Mouse (Mus musculus): ENCODE measurements around the gene Gp1bb.

Gene Gp1bb

DNA sequence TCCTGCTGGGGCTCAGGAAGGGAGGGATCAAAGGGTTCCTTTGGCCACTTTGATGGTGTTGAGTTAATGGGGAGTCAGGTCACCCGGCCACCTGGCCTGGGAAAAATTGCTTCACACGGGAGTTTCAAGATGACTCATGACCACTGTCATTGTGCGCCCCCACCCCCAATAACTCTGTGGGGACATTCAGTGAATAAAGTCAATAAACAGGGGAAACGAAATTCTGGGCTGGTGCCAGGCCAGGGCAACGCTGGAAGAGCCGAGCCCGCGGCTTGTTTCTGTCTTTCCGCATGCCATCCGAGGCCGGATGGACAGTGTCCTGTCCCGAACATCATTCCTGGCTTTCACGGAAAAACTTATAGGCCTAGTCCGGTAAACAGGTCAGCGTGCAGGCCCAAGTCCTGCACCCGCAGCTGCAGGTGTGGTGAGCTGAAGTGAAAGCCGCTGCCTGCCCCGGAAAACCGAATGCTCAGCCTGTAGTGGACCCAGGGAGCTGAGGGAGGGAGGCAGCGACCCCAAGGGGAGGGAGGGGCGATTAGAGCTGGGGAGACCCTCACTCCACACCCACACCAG is 41.1 kb downstream of the Gp1bb start:
- ATAC-seq (ENCODE audit: low TSS enrichment): no peak

DNA sequence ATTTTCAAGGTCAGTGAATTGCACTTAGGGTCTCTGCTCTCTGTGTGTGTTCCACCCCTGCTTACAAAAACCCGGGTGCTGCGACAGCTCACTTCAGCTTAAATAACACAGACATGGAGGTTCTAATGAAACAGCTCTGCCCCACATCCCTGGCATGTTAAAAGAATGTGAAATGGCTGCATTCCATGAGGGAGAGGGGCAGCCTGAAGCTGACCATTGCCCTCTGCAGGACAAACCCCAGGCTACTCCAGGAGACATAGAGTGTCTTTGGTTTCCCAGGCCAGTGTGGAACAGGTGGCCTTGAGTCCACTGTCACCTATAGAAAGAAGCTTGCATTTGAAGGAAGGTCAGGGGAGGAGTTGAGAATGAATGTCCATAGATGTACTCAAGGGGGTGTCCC is 41.8 kb downstream of the Gp1bb start:
- ATAC-seq (ENCODE audit: low TSS enrichment): no peak

DNA sequence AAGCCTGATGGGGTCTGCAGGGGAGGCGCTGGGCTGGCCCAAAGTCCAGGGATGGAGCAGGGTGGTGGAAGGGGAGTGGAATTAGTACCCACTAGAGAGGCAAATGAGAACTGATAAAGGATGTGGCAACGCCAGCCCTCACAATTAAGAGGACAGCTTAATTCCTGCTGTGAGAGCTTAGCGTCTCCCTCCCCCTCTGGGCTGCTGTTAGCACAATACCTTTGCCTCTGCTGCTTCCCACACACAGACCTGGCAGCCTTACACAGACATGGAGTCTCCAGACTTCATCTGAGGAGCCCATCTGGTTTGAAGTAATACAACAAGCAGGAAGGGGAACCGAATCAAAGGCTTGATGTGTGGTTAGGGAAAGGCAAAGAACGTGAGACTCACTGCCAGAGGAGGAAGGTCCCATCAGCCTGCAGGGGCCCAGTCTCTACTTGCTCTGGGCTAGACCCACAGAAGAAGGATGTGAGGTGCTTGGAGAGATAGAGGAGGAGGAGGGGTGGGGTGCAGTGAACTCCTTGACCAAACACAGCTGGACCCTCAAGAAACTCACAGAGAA is 44.5 kb downstream of the Gp1bb start:
- no peak for ATAC-seq (ENCODE audit: low TSS enrichment)

DNA sequence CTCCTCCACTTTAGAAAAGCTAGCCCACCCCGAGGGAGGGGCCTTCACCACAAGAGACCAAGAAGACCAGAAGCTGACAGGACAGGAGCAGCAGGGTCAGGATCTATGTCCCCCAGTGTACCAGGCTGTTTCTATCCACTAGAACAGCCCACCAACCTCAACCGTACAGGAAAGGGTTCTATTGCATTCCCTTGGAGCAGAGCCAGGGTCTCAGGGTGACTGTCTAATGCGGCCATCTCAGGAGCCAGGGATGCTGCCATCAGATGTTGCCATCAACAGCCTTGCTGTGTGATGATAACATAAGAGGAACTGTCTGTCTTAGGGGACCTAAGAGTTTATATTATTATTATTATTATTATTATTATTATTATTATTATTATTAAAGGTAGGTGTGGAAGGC is 45.1 kb downstream of the Gp1bb start:
- no peak for ATAC-seq (ENCODE audit: low TSS enrichment)

DNA sequence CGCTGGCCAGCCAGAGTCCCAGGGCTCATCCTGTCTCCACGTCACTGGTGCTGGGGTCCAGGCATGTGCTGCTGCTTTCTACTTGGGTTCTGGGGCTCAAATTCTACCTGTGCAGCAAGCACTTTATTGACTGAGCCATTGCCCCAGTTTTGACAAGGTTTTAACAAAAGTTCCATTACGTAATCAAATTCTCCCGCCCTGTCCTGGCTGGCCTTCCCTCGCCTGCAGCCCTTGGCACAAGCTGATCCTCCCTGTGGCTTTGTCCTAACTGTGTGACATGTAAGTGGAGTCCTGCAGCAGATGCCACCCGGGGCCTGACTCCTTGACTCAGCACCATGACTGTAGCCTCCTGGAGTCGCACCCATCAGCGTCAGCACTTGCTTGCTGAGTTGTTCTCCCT is 48.0 kb downstream of the Gp1bb start:
- ATAC-seq (ENCODE audit: low TSS enrichment): no peak

Data from frontal cortex, adult (tissue).